Mouse (Mus musculus): ENCODE measurements around the gene Cyp26c1. TPM values are rescaled to one million over a fixed set of nuclear protein-coding genes. Genes with fewer than 3 reads are reported as not detected.

Cyp26c1 gene
- polyA plus RNA-seq, 2 experiments = 0.01 TPM; not detected in 1

GRCm38 (mm10) chr19:37698273-37699160 lies 13.1 kb downstream of the Cyp26c1 start:
- Histone ChIP-seq H3K27me3 (ENCODE audit: control insufficient read depth, insufficient read depth, low read length) (peaks cover 91% of the 10 kb centered on the region), H3K27ac (no peak overlapping the region), H3K36me3 (replicated peaks; ENCODE audit: control insufficient read depth, insufficient read depth, low read depth) (no peaks in the 10 kb centered on the region), H3K9ac (replicated peaks) (no peak overlapping the region), H3K4me1 (replicated peaks; ENCODE audit: control insufficient read depth in 2 of 2, insufficient read depth in 2 of 2, low read length in 1 of 2) (no peaks in the 10 kb centered on the region; a peak in 1 of 4 replicates), H3K4me3 (ENCODE audit: insufficient read depth in 1 of 2, low read depth in 2 of 2, low read length in 2 of 2) (no peak overlapping the region), H3K9me3 (ENCODE audit: control insufficient read depth, low read length) (no peaks in the 10 kb centered on the region), H3K4me2 (ENCODE audit: low read depth) (no peak overlapping the region)
- no peak for TF ChIP-seq CTCF (IDR thresholded peaks at IDR 0.05; ENCODE audit: low read depth)
- no peak for TF ChIP-seq EP300 (IDR thresholded peaks at IDR 0.05; ENCODE audit: low read depth)
- DNase-seq (ENCODE audit: low read depth in 3 of 3, low spot score in 3 of 3) (no peak), ATAC-seq (ENCODE audit: insufficient read depth) (no peak)
- WGBS (ENCODE audit: insufficient replicate concordance) = 1% methylated on average over 63 of the region's 63 CpGs

GRCm38 (mm10) chr19:37699711-37700110 lies 14.3 kb downstream of the Cyp26c1 start:
- ATAC-seq (ENCODE audit: insufficient read depth) = no peak
- Histone ChIP-seq H3K27ac (no peak overlapping the region), H3K27me3 (ENCODE audit: control insufficient read depth, insufficient read depth, low read length) (peaks cover 79% of the 10 kb centered on the region), H3K9ac (replicated peaks) (no peak overlapping the region), H3K9me3 (ENCODE audit: control insufficient read depth, low read length) (no peaks in the 10 kb centered on the region), H3K4me1 (replicated peaks; ENCODE audit: control insufficient read depth in 2 of 2, insufficient read depth in 2 of 2, low read length in 1 of 2) (no peaks in the 10 kb centered on the region; a peak in 1 of 4 replicates), H3K36me3 (replicated peaks; ENCODE audit: control insufficient read depth, insufficient read depth, low read depth) (no peaks in the 10 kb centered on the region), H3K4me3 (ENCODE audit: insufficient read depth in 1 of 2, low read depth in 2 of 2, low read length in 2 of 2) (no peak overlapping the region), H3K4me2 (ENCODE audit: low read depth) (no peak overlapping the region)
- no peak for DNase-seq (ENCODE audit: low read depth in 3 of 3, low spot score in 3 of 3)
- 18% methylated on average over 9 of the region's 9 CpGs for WGBS (ENCODE audit: insufficient replicate concordance)
- TF ChIP-seq CTCF (IDR thresholded peaks at IDR 0.05; ENCODE audit: low read depth) (no peak), EP300 (IDR thresholded peaks at IDR 0.05; ENCODE audit: low read depth) (no peak)

- no peak for TF ChIP-seq CTCF (IDR thresholded peaks at IDR 0.05; ENCODE audit: low read depth)
- no peak for TF ChIP-seq EP300 (IDR thresholded peaks at IDR 0.05; ENCODE audit: low read depth)
- DNase-seq (ENCODE audit: low read depth in 3 of 3, low spot score in 3 of 3) (peak in 1 of 3 experiments; percentile 12), ATAC-seq (ENCODE audit: insufficient read depth) (peak; percentile 39; the same call in 1 of the 2 replicates)
- Histone ChIP-seq H3K27ac (no peak overlapping the region), H3K4me3 (ENCODE audit: insufficient read depth in 1 of 2, low read depth in 2 of 2, low read length in 2 of 2) (no peak overlapping the region), H3K9me3 (ENCODE audit: control insufficient read depth, low read length) (no peaks in the 10 kb centered on the region), H3K36me3 (replicated peaks; ENCODE audit: control insufficient read depth, insufficient read depth, low read depth) (no peaks in the 10 kb centered on the region), H3K9ac (replicated peaks) (no peak overlapping the region), H3K27me3 (ENCODE audit: control insufficient read depth, insufficient read depth, low read length) (peaks cover 51% of the 10 kb centered on the region), H3K4me1 (replicated peaks; ENCODE audit: control insufficient read depth in 2 of 2, insufficient read depth in 2 of 2, low read length in 1 of 2) (no peaks in the 10 kb centered on the region; a peak in 1 of 4 replicates), H3K4me2 (ENCODE audit: low read depth) (no peak overlapping the region; the same call in 1 of the 2 replicates)
- WGBS (ENCODE audit: insufficient replicate concordance) = 30% methylated on average over 21 of the region's 21 CpGs
Measured at GRCm38 (mm10) chr19:37702377-37703076, 17.1 kb downstream of the Cyp26c1 start.

GRCm38 (mm10) chr19:37703902-37704509 lies 18.6 kb downstream of the Cyp26c1 start:
- TF ChIP-seq EP300 (IDR thresholded peaks at IDR 0.05; ENCODE audit: low read depth) (no peak), CTCF (IDR thresholded peaks at IDR 0.05; ENCODE audit: low read depth) (peak; percentile 94)
- DNase-seq (ENCODE audit: low read depth in 3 of 3, low spot score in 3 of 3) (peak in 2 of 3 experiments; percentile 22 to 27), ATAC-seq (ENCODE audit: insufficient read depth) (no peak)
- Histone ChIP-seq H3K27me3 (ENCODE audit: control insufficient read depth, insufficient read depth, low read length) (peaks cover 36% of the 10 kb centered on the region), H3K9ac (replicated peaks) (no peak overlapping the region), H3K27ac (no peak overlapping the region), H3K4me2 (ENCODE audit: low read depth) (no peak overlapping the region), H3K4me3 (ENCODE audit: insufficient read depth in 1 of 2, low read depth in 2 of 2, low read length in 2 of 2) (no peak overlapping the region), H3K4me1 (replicated peaks; ENCODE audit: control insufficient read depth in 2 of 2, insufficient read depth in 2 of 2, low read length in 1 of 2) (no peaks in the 10 kb centered on the region; a peak in 1 of 4 replicates), H3K9me3 (ENCODE audit: control insufficient read depth, low read length) (no peaks in the 10 kb centered on the region), H3K36me3 (replicated peaks; ENCODE audit: control insufficient read depth, insufficient read depth, low read depth) (no peaks in the 10 kb centered on the region)
- 3% methylated on average over 3 of the region's 3 CpGs for WGBS (ENCODE audit: insufficient replicate concordance)

All from liver, embryonic 14.5 days (tissue).